Mouse (Mus musculus): ENCODE measurements around the gene Fras1. TPM values are rescaled to one million over a fixed set of nuclear protein-coding genes. Genes with fewer than 3 reads are reported as not detected.

Fras1 gene
- total and polyA plus RNA-seq, 3 experiments = not detected

DNA sequence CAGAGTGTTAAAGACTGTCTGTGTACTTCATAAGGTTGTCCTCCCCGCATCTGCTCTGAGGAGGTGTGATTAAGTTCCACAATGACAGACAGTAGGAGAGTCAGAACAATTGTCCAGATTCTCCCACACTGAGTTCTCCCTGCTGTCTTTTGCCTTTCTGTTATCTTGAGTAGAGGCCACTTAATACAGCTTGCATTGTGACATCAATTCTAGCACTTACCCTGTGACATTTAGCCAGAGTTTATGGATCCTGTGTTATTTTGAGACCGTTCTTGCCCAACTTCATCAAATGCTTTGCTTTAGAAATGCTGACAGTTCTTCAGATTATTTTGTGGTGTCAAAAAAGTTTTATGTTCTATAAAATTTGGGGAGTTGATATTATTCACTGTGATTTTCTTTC, 81.5 kb downstream of the Fras1 start:
- Histone ChIP-seq H3K27ac (ENCODE audit: control insufficient read depth, low read depth, low read length) (no peak overlapping the region), H3K9ac (ENCODE audit: control insufficient read depth, low read depth, low read length, poor library complexity, severe bottlenecking) (no peak overlapping the region), H3K9me3 (replicated peaks; ENCODE audit: insufficient read depth, low read length) (no peaks in the 10 kb centered on the region; the same call in 1 of the 2 replicates), H3K36me3 (ENCODE audit: control insufficient read depth in 1 of 2, insufficient read depth in 2 of 2, low read length in 2 of 2) (no peaks in the 10 kb centered on the region), H3K79me2 (ENCODE audit: control insufficient read depth, insufficient read depth, low read length, poor library complexity) (no peaks in the 10 kb centered on the region), H3K4me3 (ENCODE audit: control insufficient read depth in 1 of 2, insufficient read depth in 1 of 2, low read depth in 2 of 2, low read length in 2 of 2) (no peak overlapping the region), H3K4me1 (ENCODE audit: control insufficient read depth in 1 of 2, insufficient read depth in 2 of 2, low read length in 2 of 2) (no peaks in the 10 kb centered on the region), H3K27me3 (ENCODE audit: control insufficient read depth in 1 of 2, insufficient read depth in 2 of 2, low read length in 2 of 2) (peaks cover 0 to 1% of the 10 kb centered on the region in 2 experiments; a peak in 1 of 4 replicates)
- no peak for TF ChIP-seq SIN3A (IDR thresholded peaks at IDR 0.05; ENCODE audit: low read length)
- no peak for TF ChIP-seq ZNF384 (IDR thresholded peaks at IDR 0.05; ENCODE audit: low read depth, low read length)
- no peak for TF ChIP-seq ZKSCAN1 (IDR thresholded peaks at IDR 0.05; ENCODE audit: low read depth, low read length)
- TF ChIP-seq HCFC1 (IDR thresholded peaks at IDR 0.05; ENCODE audit: low read depth, low read length) = no peak
- no peak for TF ChIP-seq MAFK (IDR thresholded peaks at IDR 0.05; ENCODE audit: borderline replicate concordance, low read depth, low read length)
- TF ChIP-seq E2F4 (IDR thresholded peaks at IDR 0.05; ENCODE audit: borderline replicate concordance, low read depth, low read length) = no peak
- no peak for TF ChIP-seq GABPA (IDR thresholded peaks at IDR 0.05; ENCODE audit: low read depth, low read length)
- TF ChIP-seq POLR2AphosphoS5 (IDR thresholded peaks at IDR 0.05; ENCODE audit: borderline replicate concordance, low read depth, low read length) = no peak
- no peak for TF ChIP-seq POLR2A (IDR thresholded peaks at IDR 0.05; ENCODE audit: control insufficient read depth in 1 of 2, insufficient read depth in 1 of 2, low read depth in 1 of 2, low read length in 2 of 2, poor library complexity in 1 of 2)
- TF ChIP-seq ZMIZ1 (IDR thresholded peaks at IDR 0.05; ENCODE audit: low read depth, low read length) = no peak
- no peak for DNase-seq (ENCODE audit: low read depth, low spot score)

DNA sequence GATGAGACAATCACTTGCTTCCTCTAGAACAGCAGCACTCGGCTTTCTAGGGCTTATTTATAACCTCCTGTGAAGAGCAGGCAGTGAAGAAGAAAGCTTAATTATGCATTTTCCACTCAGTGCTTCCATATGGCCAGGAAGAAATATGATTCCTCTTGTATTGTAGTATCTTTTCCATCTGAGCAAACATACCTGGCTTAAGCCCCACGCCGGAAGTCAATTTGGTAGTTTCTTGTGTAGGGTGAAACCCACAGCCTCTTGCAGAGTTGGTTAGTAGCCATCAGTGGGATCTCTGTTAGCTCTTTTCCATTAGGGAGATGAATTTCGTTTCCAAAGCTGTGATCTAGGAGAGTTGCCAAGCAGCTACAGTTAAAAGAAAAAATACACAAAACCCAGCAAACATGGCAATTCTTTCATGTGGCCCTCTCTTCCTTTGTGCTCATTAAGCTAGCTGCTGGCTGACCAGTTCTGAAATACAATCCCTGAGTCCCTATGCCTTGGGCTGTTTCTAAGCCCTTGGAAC, 83.7 kb downstream of the Fras1 start:
- no peaks in the 10 kb centered on the region for H3K79me2 ChIP-seq (ENCODE audit: control insufficient read depth, insufficient read depth, low read length, poor library complexity)
- peaks cover 0 to 1% of the 10 kb centered on the region in 2 experiments; a peak in 1 of 4 replicates for H3K27me3 ChIP-seq (ENCODE audit: control insufficient read depth in 1 of 2, insufficient read depth in 2 of 2, low read length in 2 of 2)
- no peak overlapping the region for H3K9ac ChIP-seq (ENCODE audit: control insufficient read depth, low read depth, low read length, poor library complexity, severe bottlenecking)
- DNase-seq (ENCODE audit: low read depth, low spot score) = no peak
- H3K36me3 ChIP-seq (ENCODE audit: control insufficient read depth in 1 of 2, insufficient read depth in 2 of 2, low read length in 2 of 2) = no peaks in the 10 kb centered on the region
- TF ChIP-seq CTCF (IDR thresholded peaks at IDR 0.05 in 2 of 3, conservative IDR thresholded peaks at IDR 0.05 in 1 of 3; ENCODE audit: control insufficient read depth in 1 of 3, insufficient read depth in 1 of 3, low read depth in 2 of 3, low read length in 3 of 3, poor library complexity in 1 of 3, severe bottlenecking in 1 of 3) = no peak
- no peak for TF ChIP-seq MYB (IDR thresholded peaks at IDR 0.05; ENCODE audit: low read depth, low read length)
- TF ChIP-seq GABPA (IDR thresholded peaks at IDR 0.05; ENCODE audit: low read depth, low read length) = no peak
- no peak for TF ChIP-seq ELF1 (IDR thresholded peaks at IDR 0.05; ENCODE audit: low read depth, low read length)
- no peak for TF ChIP-seq NRF1 (IDR thresholded peaks at IDR 0.05; ENCODE audit: insufficient read depth, low read depth, low read length, poor library complexity, severe bottlenecking)
- no peak for TF ChIP-seq CHD2 (IDR thresholded peaks at IDR 0.05; ENCODE audit: low read length)
- TF ChIP-seq MAZ (IDR thresholded peaks at IDR 0.05; ENCODE audit: low read depth, low read length) = no peak
- TF ChIP-seq POLR2AphosphoS5 (IDR thresholded peaks at IDR 0.05; ENCODE audit: borderline replicate concordance, low read depth, low read length) = no peak
- no peak for TF ChIP-seq E2F4 (IDR thresholded peaks at IDR 0.05; ENCODE audit: borderline replicate concordance, low read depth, low read length)
- no peak for TF ChIP-seq ETS1 (IDR thresholded peaks at IDR 0.05; ENCODE audit: low read depth, low read length)
- TF ChIP-seq MXI1 (IDR thresholded peaks at IDR 0.05; ENCODE audit: low read depth, low read length) = no peak
- TF ChIP-seq POLR2AphosphoS2 (IDR thresholded peaks at IDR 0.05; ENCODE audit: low read length) = no peak
- TF ChIP-seq ZNF384 (IDR thresholded peaks at IDR 0.05; ENCODE audit: low read depth, low read length) = no peak
- TF ChIP-seq MEF2A (IDR thresholded peaks at IDR 0.05; ENCODE audit: extremely low read depth, insufficient replicate concordance, low read depth, low read length, poor library complexity, severe bottlenecking) = no peak
- no peak for TF ChIP-seq USF2 (IDR thresholded peaks at IDR 0.05; ENCODE audit: borderline replicate concordance in 1 of 2, insufficient read depth in 1 of 2, low read depth in 1 of 2, low read length in 2 of 2)
- TF ChIP-seq RAD21 (IDR thresholded peaks at IDR 0.05; ENCODE audit: low read depth, low read length) = no peak
- TF ChIP-seq HCFC1 (IDR thresholded peaks at IDR 0.05; ENCODE audit: low read depth, low read length) = no peak
- no peak for TF ChIP-seq POLR2A (IDR thresholded peaks at IDR 0.05; ENCODE audit: control insufficient read depth in 1 of 2, insufficient read depth in 1 of 2, low read depth in 1 of 2, low read length in 2 of 2, poor library complexity in 1 of 2)
- no peak for TF ChIP-seq RCOR1 (IDR thresholded peaks at IDR 0.05; ENCODE audit: low read depth, low read length)
- no peak for TF ChIP-seq ZKSCAN1 (IDR thresholded peaks at IDR 0.05; ENCODE audit: low read depth, low read length)
- H3K27ac ChIP-seq (ENCODE audit: control insufficient read depth, low read depth, low read length) = no peak overlapping the region
- no peaks in the 10 kb centered on the region for H3K4me1 ChIP-seq (ENCODE audit: control insufficient read depth in 1 of 2, insufficient read depth in 2 of 2, low read length in 2 of 2)
- no peaks in the 10 kb centered on the region for H3K9me3 ChIP-seq (replicated peaks; ENCODE audit: insufficient read depth, low read length)
- H3K4me3 ChIP-seq (ENCODE audit: control insufficient read depth in 1 of 2, insufficient read depth in 1 of 2, low read depth in 2 of 2, low read length in 2 of 2) = no peak overlapping the region

Measured in MEL (cell line).